Mouse (Mus musculus) embryo, embryonic 11.5 days (tissue): ENCODE data around the gene Plekhs1.
"Not testable (repeated sequence)": the region's sequence is repeated elsewhere in the genome, so short reads cannot be mapped to it uniquely, and the experiment has no call there.

Experiments used
- DNase-seq: peaks from one replicate; pipeline ENCODE4 v3.0.0-alpha.2; 2012; ENCODE audit warnings: low read depth, low spot score

Gene Plekhs1

GRCm38 (mm10) chr19:56513527-56513926 lies 52.1 kb downstream of the Plekhs1 start:
- DNase-seq = not testable (repeated sequence)

- not testable (repeated sequence) for DNase-seq
These were observed 58.0 kb downstream of the Plekhs1 start for GRCm38 (mm10) chr19:56519408-56519807.

GRCm38 (mm10) chr19:56530529-56530928 lies 69.1 kb downstream of the Plekhs1 start:
- not testable (repeated sequence) for DNase-seq

- no peak for DNase-seq
These were observed 69.8 kb downstream of the Plekhs1 start for GRCm38 (mm10) chr19:56531251-56531650.

GRCm38 (mm10) chr19:56533291-56534071 lies 72.0 kb downstream of the Plekhs1 start:
- DNase-seq = no peak

GRCm38 (mm10) chr19:56534337-56534736 lies 72.9 kb downstream of the Plekhs1 start:
- DNase-seq = no peak

- DNase-seq = no peak
These were observed 73.6 kb downstream of the Plekhs1 start for GRCm38 (mm10) chr19:56535064-56535463.

- no peak for DNase-seq
These were observed 74.3 kb downstream of the Plekhs1 start for GRCm38 (mm10) chr19:56535765-56536164.
